Mouse (Mus musculus) lung, adult 10 weeks (tissue): ENCODE measurements around the gene Fbxo21. TPM values are rescaled to one million over a fixed set of nuclear protein-coding genes. Genes with fewer than 3 reads are reported as not detected.

ENCODE experiments used
- polyA plus RNA-seq: library from polyadenylated mRNA; stranded (reverse); fragments of 350-450 nt; fragmentation: Illumina TruSeq; extraction: RNeasy Lipid Tissue Mini Kit (QIAGEN cat#74804); gene quantifications from one replicate; pipeline ENCODE4 v1.2.3, GENCODE M21; 2014; ENCODE audit warnings: low read depth, low replicate concordance; ENCODE audit not compliant: insufficient read depth

Gene Fbxo21
- 8.1 TPM for polyA plus RNA-seq

DNA sequence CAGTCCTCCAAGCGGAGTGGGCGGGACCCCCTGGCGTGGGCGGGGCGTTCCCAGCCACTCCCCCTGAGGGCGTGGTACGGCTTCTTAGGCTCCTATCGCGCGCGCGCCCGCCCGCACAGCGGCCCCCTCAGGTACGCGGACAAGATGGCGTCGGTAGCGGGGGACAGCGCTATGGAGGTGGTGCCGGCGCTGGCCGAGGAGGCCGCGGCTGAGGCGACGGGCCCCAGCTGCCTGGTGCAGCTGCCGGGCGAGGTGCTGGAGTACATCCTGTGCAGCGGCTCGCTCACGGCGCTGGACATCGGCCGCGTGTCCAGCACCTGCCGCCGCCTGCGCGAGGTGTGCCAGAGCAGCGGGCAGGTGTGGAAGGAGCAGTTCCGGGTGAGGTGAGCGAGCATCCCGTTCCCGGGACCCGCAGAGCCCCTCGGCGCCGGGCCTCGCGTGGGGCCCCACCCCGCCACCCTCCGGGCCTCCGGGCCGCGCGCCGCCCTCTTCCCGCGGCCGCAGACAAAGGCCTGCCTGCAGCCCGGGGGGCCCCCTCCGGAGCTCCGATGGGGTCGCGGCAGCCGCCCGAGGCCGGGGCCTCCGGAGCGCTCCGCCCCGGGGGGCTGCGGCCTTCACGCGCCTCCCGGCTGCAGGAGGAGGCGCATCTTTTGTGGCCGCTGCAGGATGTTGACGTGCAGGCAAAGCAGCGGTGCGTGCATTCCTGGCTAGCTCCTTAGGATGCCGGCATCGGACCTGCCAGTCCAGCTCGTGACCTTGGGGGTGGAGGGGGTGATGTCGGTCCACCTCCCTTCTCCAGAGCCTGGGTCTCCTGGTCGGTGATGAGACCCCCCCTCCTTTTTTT is at the start of gene Fbxo21:
Gene Fbxo21 (plus strand): TSS at position 74 of the 844 bp plus-strand sequence.

DNA sequence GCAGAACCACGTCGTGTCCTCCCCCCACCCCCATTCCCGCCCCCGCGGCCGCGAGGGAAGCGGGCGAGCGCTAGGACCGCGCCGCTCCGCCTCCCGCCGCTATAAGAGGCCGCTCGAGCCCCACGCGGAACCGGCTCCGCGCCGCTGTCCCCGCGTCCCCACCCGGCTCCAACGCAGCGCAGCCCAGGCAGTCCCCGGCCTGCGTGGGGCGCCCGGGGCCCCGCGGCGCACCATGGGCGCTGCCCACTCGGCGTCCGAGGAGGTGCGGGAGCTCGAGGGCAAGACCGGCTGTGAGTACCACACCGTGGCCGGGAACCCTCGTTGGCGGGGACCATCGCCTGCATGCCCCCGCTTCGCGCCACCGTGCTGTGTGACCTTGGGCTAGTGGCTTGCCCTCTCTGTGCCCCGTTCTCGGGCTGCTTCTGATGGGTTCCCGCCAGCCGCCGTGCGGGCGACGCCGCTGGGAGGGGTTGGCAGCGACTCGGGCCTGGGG is 51.2 kb downstream of the Fbxo21 start, which contains the start of gene Tesc:
Gene Tesc (plus strand): TSS at position 46 of the 493 bp plus-strand sequence.

Other genes with a start within 250 kb of the Fbxo21 start
- gene Nos1, start 195.7 kb upstream of the Fbxo21 start, polyA plus RNA-seq, result 0.03 TPM
- 3.4 TPM for gene Tesc, start 51.0 kb downstream of the Fbxo21 start, polyA plus RNA-seq
- gene Fbxw8, start 178.7 kb downstream of the Fbxo21 start, polyA plus RNA-seq, result 27.0 TPM
- not detected for gene Hrk, start 187.9 kb downstream of the Fbxo21 start, polyA plus RNA-seq